Mouse (Mus musculus) lung, postnatal 0 days (tissue): ENCODE results near the gene Fam71f1.

Source experiments
- CTCF ChIP-seq: IDR thresholded peaks from 2 replicates; pipeline ENCODE4 v1.5.1; 2016; ENCODE audit warnings: antibody characterized with exemption, mild to moderate bottlenecking
- EP300 ChIP-seq: IDR thresholded peaks from 2 replicates; pipeline ENCODE4 v1.6.1; 2016; ENCODE audit warnings: antibody characterized with exemption, mild to moderate bottlenecking, control low read depth

GRCm38 (mm10) chr6:29359386-29359785 is 40.4 kb downstream of the Fam71f1 start:
- TF ChIP-seq CTCF (no peak), EP300 (no peak)
